Mouse (Mus musculus) embryonic fibroblast, embryonic 13.5 days (primary cell): ENCODE results near the gene Fgr. TPM values are rescaled to one million over a fixed set of nuclear protein-coding genes. Genes with fewer than 3 reads are reported as not detected.

Source experiments
- H3K27ac ChIP-seq: 2 replicates; pipeline ENCODE4 v1.5.1; 2012; ENCODE audit warnings: low read length, control low read depth, inconsistent platforms; ENCODE audit not compliant: insufficient read depth
- H3K4me1 ChIP-seq: 2 replicates; pipeline ENCODE4 v1.6.1; 2011; ENCODE audit warnings: low read length; ENCODE audit not compliant: control insufficient read depth, insufficient read depth
- H3K4me3 ChIP-seq: 2 replicates; pipeline ENCODE4 v1.5.1; 2011; ENCODE audit warnings: mild to moderate bottlenecking, control low read depth, low read length; ENCODE audit not compliant: insufficient read depth
- CTCF ChIP-seq: IDR thresholded peaks from 2 replicates; pipeline ENCODE4 v1.5.1; 2011; ENCODE audit warnings: mild to moderate bottlenecking, control low read depth, low read length, moderate library complexity, borderline replicate concordance; ENCODE audit not compliant: insufficient read depth
- POLR2A ChIP-seq: IDR thresholded peaks from 2 replicates; pipeline ENCODE4 v1.6.1; 2011; ENCODE audit warnings: low read depth, mild to moderate bottlenecking, control low read depth, low read length, moderate library complexity
- polyA plus RNA-seq: library from polyadenylated mRNA; stranded (reverse); fragments of >200 nt; gene quantifications from 2 replicates; pipeline ENCODE4 v1.2.4, GENCODE M21; 2011; ENCODE audit warnings: low read depth; ENCODE audit not compliant: missing spikeins, insufficient read length

Fgr gene
- polyA plus RNA-seq, 1 experiment: not detected

DNA sequence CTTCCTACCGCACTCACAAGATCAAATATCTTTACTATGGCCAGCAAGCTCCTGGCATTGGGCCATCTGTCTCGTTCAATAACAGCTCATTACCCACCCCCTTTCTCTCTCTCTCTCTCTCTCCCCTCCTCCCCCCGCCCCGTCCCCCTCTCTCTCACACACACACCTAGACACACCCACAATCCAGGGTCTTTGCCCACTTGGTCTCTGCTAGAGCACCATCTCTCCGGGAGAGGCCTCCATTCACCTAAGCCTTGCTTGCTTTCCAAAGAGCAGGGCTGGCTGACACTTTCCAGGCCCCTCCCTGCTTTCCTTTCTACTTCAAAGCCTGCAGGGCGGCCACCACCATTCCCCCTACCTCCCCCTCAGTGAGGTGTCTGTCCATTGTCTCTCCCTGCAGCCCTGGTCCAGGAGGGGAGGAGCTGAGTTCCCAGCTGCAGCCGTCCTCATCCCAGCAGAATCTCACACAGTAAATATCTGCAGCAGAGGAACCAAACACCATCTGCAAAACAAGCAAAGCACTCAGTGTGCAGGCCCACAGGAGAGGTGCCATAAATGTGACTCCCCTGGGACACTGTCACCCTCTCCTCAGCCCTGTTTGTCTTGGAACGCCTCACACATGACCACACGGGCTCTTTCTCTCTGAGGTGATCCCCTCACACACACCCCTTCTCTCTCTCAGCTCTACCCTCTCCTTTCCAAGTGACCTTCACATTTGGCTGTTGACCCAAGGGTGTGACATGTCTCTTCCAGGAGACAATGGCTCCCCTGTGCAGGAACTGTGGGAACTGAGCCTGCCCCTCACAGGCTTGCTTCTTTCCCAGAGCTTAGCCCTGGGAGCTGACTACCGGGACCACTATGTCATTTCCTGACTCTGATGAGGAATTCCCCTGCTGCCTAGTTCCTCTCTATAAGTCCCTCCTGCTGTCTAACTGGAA is 14.9 kb upstream of the Fgr start:
- H3K4me1 ChIP-seq: peaks cover 6% of the 10 kb centered on the region
- TF ChIP-seq CTCF (no peak), POLR2A (0 out of 2 replicates have a peak, but pooled peaks have one; percentile 11)
- no peak overlapping the region for H3K4me3 ChIP-seq
- no peak overlapping the region for H3K27ac ChIP-seq

DNA sequence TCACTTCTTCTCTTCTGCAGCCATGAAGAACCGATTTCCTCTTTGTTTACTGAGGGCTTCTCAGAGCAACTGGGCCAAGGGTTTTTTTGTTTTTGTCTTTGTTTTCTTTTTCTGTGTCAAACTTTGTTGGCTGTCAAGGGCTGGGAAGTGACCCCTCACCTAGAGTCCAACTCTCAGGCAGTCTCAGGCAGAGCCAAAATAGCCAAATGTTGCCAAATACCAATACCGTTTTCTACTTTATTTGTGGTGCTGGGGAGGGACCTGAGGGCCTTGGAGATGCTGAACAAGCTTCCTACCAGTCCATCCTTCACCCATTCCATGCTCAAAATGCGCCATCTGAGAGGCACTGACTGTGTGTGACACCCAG is 14.2 kb upstream of the Fgr start:
- peaks cover 6% of the 10 kb centered on the region for H3K4me1 ChIP-seq
- H3K4me3 ChIP-seq: no peak overlapping the region
- no peak overlapping the region for H3K27ac ChIP-seq
- TF ChIP-seq POLR2A (no peak), CTCF (no peak)

DNA sequence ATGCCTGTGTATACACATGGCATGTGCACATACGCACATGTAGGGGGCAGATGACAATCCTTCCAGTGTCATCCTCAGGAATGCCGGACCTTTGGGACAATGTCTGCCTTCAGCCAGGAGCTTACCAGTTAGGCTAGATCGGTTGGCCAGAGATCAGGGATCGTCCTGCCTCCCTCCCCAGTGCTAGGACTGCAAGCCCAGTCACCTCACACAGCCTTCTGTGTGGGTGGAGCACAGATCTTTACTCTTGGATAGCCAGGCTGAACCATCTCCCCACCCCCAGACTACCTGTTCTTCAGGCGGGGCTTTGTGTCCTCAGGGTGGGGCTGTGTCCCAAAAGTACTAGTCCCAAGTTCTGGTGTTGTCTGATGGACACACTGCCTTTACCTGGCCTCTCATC is 13.6 kb upstream of the Fgr start:
- no peak overlapping the region for H3K27ac ChIP-seq
- TF ChIP-seq POLR2A (no peak), CTCF (no peak)
- peaks cover 6% of the 10 kb centered on the region for H3K4me1 ChIP-seq
- H3K4me3 ChIP-seq: no peak overlapping the region

DNA sequence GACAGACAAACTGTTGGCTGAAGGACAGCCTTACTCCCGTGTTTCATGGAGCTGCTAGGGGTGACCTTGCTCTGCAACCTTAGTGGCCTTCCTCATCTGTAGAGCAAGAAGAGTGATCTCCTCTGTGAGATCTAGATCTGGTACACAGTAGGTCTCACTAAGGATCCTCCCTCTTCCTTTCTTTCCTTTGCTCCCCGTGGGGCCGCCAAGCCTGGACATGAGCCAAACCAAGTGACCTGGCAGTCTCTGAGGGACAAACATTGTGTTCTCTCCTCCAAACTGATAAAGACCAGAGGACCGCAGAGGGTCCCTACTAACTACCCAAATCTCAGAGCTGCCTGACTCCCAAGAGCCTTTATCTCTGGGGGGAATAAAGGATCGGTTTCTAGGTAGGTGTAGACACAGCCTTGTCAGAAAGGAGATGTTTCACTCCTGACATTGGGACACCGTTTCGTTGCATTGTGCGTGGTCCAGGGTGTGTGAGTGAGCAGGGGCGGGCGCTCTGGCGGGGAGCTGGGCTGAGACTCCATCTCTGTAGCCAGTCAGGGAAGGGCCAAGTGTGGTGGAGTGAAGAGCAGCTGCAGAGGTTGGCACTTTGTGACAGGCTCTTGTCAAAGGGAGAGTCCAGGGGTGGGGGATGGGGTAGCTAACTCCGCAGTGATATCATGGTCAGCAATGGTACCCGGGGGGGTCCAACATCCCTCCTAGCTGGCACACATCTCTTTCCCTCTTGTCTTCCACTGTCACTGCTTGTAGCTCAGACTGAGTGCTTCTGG is 12.8 kb upstream of the Fgr start:
- Histone ChIP-seq H3K4me1 (peaks cover 6% of the 10 kb centered on the region), H3K27ac (no peak overlapping the region), H3K4me3 (no peak overlapping the region)
- TF ChIP-seq POLR2A (no peak), CTCF (no peak)

DNA sequence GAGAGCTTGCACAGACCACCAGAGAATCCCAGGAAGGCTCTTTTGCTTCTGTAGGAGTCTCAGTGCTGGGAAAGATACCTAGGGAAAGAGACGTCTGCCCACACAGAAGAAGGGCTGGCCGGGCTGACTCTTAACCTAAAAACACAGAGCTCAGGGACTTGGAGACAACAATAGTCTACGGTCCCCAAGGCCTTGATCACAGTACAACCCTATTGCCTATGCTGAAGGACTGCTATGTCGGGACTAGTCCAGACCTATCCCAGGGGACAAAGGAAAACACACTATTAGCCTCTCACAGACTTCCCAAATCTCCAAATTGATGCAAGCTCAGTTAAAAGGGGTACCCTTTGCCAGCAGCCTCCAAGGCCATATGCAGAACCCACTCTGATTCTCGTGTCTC is 12.0 kb upstream of the Fgr start:
- no peak overlapping the region for H3K4me3 ChIP-seq
- TF ChIP-seq POLR2A (no peak), CTCF (no peak)
- no peak overlapping the region for H3K27ac ChIP-seq
- H3K4me1 ChIP-seq: peaks cover 6% of the 10 kb centered on the region

DNA sequence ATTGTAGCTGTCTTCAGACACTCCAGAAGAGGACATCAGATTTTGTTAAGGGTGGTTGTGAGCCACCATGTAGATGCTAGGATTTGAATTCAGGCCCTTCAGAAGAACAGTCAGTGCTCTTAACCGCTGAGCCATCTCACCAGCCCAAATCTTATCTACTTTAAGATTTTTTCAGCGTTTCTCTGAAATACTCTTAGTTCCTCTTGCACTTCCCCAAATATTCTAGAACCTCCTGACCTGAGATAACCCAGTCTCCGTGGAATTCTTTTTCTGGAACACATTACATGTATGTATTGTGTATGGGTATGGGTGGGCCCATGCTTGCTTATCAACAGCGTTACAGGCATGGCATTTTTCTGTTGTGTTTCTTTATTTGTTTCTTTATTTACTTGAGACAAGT is 11.3 kb upstream of the Fgr start:
- H3K4me3 ChIP-seq: no peak overlapping the region
- no peak for TF ChIP-seq CTCF
- no peak for TF ChIP-seq POLR2A
- H3K27ac ChIP-seq: no peak overlapping the region
- H3K4me1 ChIP-seq: peaks cover 6% of the 10 kb centered on the region

DNA sequence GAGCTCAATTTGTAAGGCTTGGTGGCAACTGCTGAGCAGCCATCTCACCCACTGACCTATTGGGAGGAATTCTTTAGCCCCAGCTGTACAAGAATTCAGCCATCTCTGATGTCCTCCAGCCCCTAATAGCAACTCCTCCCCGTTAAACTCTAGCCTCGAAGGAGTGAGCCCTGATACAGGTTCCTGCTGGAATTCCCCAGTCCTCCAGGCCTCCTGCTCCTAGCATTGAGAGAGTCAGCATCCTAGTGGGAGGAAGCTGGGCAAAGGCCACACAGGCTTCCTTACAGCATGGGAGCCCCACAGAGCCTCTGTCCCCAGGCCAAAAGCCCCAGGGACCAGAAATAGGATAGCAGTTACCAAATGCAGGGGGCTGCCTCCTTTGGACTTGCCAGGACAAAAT is 10.5 kb upstream of the Fgr start:
- Histone ChIP-seq H3K4me1 (peaks cover 8% of the 10 kb centered on the region), H3K27ac (no peak overlapping the region)
- no peak for TF ChIP-seq CTCF
- TF ChIP-seq POLR2A: no peak

DNA sequence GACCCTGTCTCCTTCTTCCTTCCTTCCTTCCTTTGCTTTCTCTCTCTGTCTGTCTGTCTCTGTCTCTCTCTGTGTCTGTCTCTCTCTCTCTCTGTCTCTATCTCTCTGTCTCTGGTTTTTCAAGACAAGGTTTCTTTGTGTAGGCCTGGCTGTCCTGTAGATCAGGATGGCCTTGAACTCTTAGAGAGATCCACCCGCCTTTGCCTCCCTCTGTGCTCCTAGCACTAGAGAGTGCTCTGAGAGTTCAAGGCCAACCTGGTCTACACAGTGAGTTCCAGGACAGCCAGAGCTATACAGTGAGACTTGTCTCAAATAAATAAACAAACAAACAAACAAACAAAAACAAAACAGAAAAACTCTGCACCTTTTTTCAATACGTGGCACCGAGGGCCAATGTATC is 9.8 kb upstream of the Fgr start:
- Histone ChIP-seq H3K27ac (no peak overlapping the region), H3K4me1 (peaks cover 7% of the 10 kb centered on the region), H3K4me3 (no peak overlapping the region)
- TF ChIP-seq POLR2A: no peak
- TF ChIP-seq CTCF: no peak

More for the DNA sequence above, 10.5 kb upstream of the Fgr start:
- H3K4me3 ChIP-seq: no peak overlapping the region

DNA sequence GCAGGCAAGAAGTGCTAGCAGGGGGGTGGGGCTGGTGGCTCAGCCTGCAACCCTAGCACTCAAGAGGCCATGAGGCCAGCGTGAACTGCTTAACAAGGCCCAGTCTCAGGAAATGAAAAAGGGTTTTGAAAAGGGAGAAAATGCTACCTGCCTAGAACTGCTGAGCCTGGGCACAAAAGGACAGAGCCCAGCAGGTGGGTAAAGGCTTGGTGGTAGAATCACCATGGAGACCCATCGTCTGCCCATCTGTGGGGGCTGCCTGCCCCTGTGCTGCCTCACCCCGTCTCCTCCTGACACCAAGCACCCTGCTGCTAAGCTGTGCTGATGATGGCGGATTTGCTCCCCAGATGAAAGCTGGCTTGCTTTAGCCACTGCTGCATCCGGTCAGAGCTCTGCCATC is 9.4 kb upstream of the Fgr start:
- no peak for TF ChIP-seq POLR2A
- no peak for TF ChIP-seq CTCF
- no peak overlapping the region for H3K4me3 ChIP-seq
- no peak overlapping the region for H3K27ac ChIP-seq
- 0 out of 2 replicates have a peak, but pooled peaks cover 3% of the 10 kb centered on the region for H3K4me1 ChIP-seq
